Mouse (Mus musculus): ENCODE measurements around the gene Hexdc. TPM values are rescaled to one million over a fixed set of nuclear protein-coding genes. Genes with fewer than 3 reads are reported as not detected.

Gene Hexdc
- polyA plus RNA-seq, 1 experiment from 2014 or later = 9.0 TPM

Other genes starting within 250 kb of the Hexdc start
- 106 TPM in 2 replicates for gene Csnk1d, start 213.1 kb upstream of the Hexdc start, polyA plus RNA-seq (2015; fragmentation: Nextera tagmentation; extraction: Ambion mirVana)
- 5.6 and 6.1 TPM in 2 replicates for gene Cd7, start 165.0 kb upstream of the Hexdc start, polyA plus RNA-seq (2015; fragmentation: Nextera tagmentation; extraction: Ambion mirVana)
- 0.73 and 0.93 TPM in 2 replicates for gene Sectm1b, start 140.9 kb upstream of the Hexdc start, polyA plus RNA-seq (2015; fragmentation: Nextera tagmentation; extraction: Ambion mirVana)
- 3.0 and 5.1 TPM in 2 replicates for gene Sectm1a, start 123.2 kb upstream of the Hexdc start, polyA plus RNA-seq (2015; fragmentation: Nextera tagmentation; extraction: Ambion mirVana)
- gene Tex19.2, start 85.8 kb upstream of the Hexdc start, polyA plus RNA-seq (2015; fragmentation: Nextera tagmentation; extraction: Ambion mirVana) = not detected in 2 replicates
- not detected in 2 replicates for gene Tex19.1, start 58.3 kb upstream of the Hexdc start, polyA plus RNA-seq (2015; fragmentation: Nextera tagmentation; extraction: Ambion mirVana)
- not detected in 2 replicates for gene Uts2r, start 44.2 kb upstream of the Hexdc start, polyA plus RNA-seq (2015; fragmentation: Nextera tagmentation; extraction: Ambion mirVana)
- gene Ogfod3, start 278 bp downstream of the Hexdc start, polyA plus RNA-seq (2015; fragmentation: Nextera tagmentation; extraction: Ambion mirVana) = 29.5 and 32.0 TPM in 2 replicates
- gene Cybc1, start 24.9 kb downstream of the Hexdc start, polyA plus RNA-seq (2015; fragmentation: Nextera tagmentation; extraction: Ambion mirVana) = 31.2 and 33.2 TPM in 2 replicates
- 42.2 TPM in 2 replicates for gene Narf, start 32.8 kb downstream of the Hexdc start, polyA plus RNA-seq (2015; fragmentation: Nextera tagmentation; extraction: Ambion mirVana)
- gene Foxk2, start 55.6 kb downstream of the Hexdc start, polyA plus RNA-seq (2015; fragmentation: Nextera tagmentation; extraction: Ambion mirVana) = 6.3 and 6.6 TPM in 2 replicates
- gene Wdr45b, start 150.0 kb downstream of the Hexdc start, polyA plus RNA-seq (2015; fragmentation: Nextera tagmentation; extraction: Ambion mirVana) = 76.7 and 79.5 TPM in 2 replicates
- gene Rab40b, start 183.8 kb downstream of the Hexdc start, polyA plus RNA-seq (2015; fragmentation: Nextera tagmentation; extraction: Ambion mirVana) = 5.4 TPM in 2 replicates
- 6.4 and 7.1 TPM in 2 replicates for gene Fn3krp, start 217.0 kb downstream of the Hexdc start, polyA plus RNA-seq (2015; fragmentation: Nextera tagmentation; extraction: Ambion mirVana)
- gene Fn3k, start 230.5 kb downstream of the Hexdc start, polyA plus RNA-seq (2015; fragmentation: Nextera tagmentation; extraction: Ambion mirVana) = 1.3 and 1.6 TPM in 2 replicates
- gene Tbcd, start 247.5 kb downstream of the Hexdc start, polyA plus RNA-seq (2015; fragmentation: Nextera tagmentation; extraction: Ambion mirVana) = 34.7 and 38.7 TPM in 2 replicates

Measured in intestine, embryonic 15.5 days (tissue).